Mouse (Mus musculus) hindbrain, embryonic 12.5 days (tissue): Measurements from ENCODE around the gene Nccrp1. TPM values are rescaled to one million over a fixed set of nuclear protein-coding genes. Genes with fewer than 3 reads are reported as not detected.

ENCODE experiments used
- ATAC-seq: fragments of 200-750 bp; cut with Nextera tagmentation; 2 replicates; pipeline ENCODE4 v1.8.0; 2017; ENCODE audit warnings: moderate TSS enrichment; ENCODE audit not compliant: low FRiP score
- H3K27ac ChIP-seq: fragments of 300-500 bp; sonication (generic); 2 replicates; pipeline ENCODE4 v1.5.1; 2016; ENCODE audit warnings: mild to moderate bottlenecking
- H3K27me3 ChIP-seq: fragments of 300-500 bp; sonication (generic); 2 replicates; pipeline ENCODE4 v1.6.1; 2016; ENCODE audit warnings: mild to moderate bottlenecking
- H3K36me3 ChIP-seq: fragments of 300-500 bp; sonication (generic); 2 replicates; pipeline ENCODE4 v1.6.1; 2016; ENCODE audit warnings: mild to moderate bottlenecking
- H3K4me1 ChIP-seq: fragments of 300-500 bp; sonication (generic); 2 replicates; pipeline ENCODE4 v1.6.1; 2016
- H3K4me2 ChIP-seq: fragments of 300-500 bp; sonication (generic); replicated peaks from 2 replicates; pipeline ENCODE4 v1.6.1; 2016; ENCODE audit warnings: mild to moderate bottlenecking
- H3K4me3 ChIP-seq: fragments of 300-500 bp; sonication (generic); 2 replicates; pipeline ENCODE4 v1.5.1; 2016; ENCODE audit warnings: mild to moderate bottlenecking
- H3K9ac ChIP-seq: fragments of 300-500 bp; sonication (generic); 2 replicates; pipeline ENCODE4 v1.6.1; 2016; ENCODE audit warnings: mild to moderate bottlenecking, moderate library complexity
- H3K9me3 ChIP-seq: fragments of 300-500 bp; sonication (generic); replicated peaks from 2 replicates; pipeline ENCODE4 v1.6.1; 2016; ENCODE audit warnings: mild to moderate bottlenecking
- WGBS: fragments of 180-500 bp; shearing (Covaris S2); methylation state at CpG from one replicate; pipeline ENCODE4 v1.1.7; 2016; 5-methylcytosine and 5-hydroxymethylcytosine counted together
- polyA plus RNA-seq: library from polyadenylated mRNA; unstranded; fragments of >200 nt; fragmentation: Nextera tagmentation; extraction: Ambion mirVana; gene quantifications from 2 replicates; pipeline ENCODE4 v1.2.1, GENCODE M21; 2016

Gene Nccrp1
- polyA plus RNA-seq, result not detected in 2 replicates

DNA sequence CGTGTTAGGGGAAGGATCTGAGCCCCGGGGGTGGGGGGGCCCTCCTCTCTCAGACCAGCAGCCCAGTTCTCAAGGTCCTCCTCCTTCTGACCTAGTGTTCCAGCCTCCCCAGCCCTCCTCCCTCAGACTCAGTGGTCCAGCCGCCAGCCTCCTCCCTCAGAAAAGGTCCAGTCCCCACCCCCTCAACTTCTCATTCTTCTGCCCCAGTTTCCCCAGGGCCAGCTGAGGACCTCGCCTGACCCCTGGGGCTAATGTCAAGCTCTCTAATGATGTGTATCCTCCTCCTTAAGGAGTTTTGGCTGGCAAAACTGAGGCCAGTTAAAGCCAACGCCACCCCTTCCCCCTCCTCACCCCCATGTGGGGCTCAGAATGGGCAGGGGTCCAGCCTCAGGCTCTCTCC is at the start of gene Nccrp1:
Nccrp1 (minus strand) TSS at position 101 of the 400 bp plus-strand sequence.
- no peak for ATAC-seq
- H3K9me3 ChIP-seq, result 0 out of 2 replicates have a peak, but pooled peaks cover 3% of the 10 kb centered on the region
- peaks cover 52% of the 10 kb centered on the region for H3K27me3 ChIP-seq
- no peaks in the 10 kb centered on the region for H3K36me3 ChIP-seq
- 3% methylated on average over 5 of the region's 5 CpGs for WGBS
- no peak within 1 kb of the TSS for H3K27ac ChIP-seq
- H3K4me3 ChIP-seq, result peak within 1 kb of the TSS; percentile 29
- peaks cover 23% of the 10 kb centered on the region for H3K4me1 ChIP-seq
- peak within 1 kb of the TSS; percentile 51 for H3K4me2 ChIP-seq
- peak within 1 kb of the TSS; percentile 39; the same call in 1 of the 2 replicates for H3K9ac ChIP-seq

DNA sequence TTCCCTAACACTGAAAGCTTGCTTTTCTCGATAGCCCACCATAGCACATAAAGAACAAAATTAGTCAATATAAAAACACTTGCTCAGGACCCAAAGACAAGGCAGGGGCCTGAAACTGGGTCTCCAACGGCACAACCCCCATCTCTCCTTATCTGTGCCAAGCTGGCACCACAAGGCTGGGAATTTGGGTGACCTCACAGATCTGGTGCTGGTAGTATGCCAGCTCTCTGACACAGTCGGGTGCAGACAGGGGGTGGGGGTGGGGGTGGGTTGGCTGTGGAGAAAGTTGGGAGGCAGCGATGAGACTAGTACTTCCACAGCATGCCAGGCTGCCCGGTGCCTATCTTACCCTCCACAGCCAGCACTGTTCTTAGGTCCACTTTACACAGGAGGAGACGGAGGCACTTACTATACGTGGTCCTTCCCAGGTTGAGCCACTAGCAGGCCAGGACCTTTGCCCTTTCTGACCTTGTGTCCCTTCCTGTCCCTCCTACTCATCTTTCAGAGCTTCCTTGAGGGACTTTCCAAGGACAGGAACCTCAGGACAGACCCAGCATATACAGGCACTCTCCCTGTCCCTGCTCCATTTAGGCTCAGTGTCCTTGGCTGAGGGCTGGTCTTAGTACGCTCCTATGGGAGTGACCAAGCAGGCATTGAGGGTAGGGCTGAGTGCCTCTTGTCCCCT is 48.8 kb upstream of the Nccrp1 start:
- H3K27me3 ChIP-seq, result no peaks in the 10 kb centered on the region
- no peaks in the 10 kb centered on the region for H3K9me3 ChIP-seq
- H3K9ac ChIP-seq, result peak overlapping the region; percentile 76
- no peak overlapping the region for H3K27ac ChIP-seq
- 0 out of 2 replicates have a peak, but pooled peaks cover 7% of the 10 kb centered on the region for H3K36me3 ChIP-seq
- 0 out of 2 replicates have a peak overlapping the region, but pooled peaks have one; percentile 65 for H3K4me3 ChIP-seq
- peak overlapping the region; percentile 79 for H3K4me2 ChIP-seq
- no peak for ATAC-seq
- WGBS, result 74% methylated on average over 8 of the region's 8 CpGs
- H3K4me1 ChIP-seq, result peaks cover 47% of the 10 kb centered on the region

DNA sequence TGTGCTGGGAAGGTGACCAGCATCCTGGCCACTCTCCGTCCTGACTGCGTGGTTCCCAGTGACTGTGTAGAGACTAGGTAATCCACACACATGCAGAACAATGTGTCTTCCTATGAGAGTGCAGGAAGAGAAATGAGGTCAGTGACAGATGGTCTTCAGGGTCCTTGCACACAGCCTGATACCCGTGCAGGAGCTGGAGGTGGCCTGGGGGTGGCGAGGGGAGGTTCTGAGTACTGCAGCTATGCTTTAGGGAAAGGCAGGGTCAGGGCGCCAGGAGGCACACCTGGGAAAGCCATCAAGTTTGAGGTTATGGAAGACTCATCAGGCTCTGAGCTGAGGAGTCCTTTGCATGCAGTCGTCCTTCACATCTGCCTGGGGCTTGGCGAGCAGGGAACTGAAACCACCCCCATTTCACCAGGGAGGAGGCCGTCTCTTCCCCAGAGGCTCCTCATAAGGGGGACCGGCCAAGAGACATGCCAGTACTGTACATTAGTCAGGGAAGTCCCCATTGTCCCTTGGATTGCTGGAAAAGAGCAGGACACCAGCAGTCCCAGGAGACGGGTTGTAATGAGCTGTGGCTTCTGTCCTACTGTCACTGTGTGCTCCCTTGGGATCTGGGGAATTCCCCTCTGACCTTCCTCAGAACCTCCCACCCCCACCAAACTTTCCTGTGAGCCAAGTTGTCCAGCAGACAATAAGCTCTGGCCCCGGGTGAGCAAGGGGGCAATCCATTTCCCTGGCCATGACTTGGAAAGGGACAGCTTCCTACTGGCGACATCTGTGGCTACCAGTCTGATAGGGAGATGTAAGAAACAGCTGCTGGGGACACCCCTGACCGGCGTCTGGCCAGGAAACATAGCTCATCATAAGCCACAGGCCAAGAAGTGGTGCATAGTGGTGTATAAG is 46.4 kb upstream of the Nccrp1 start:
- Histone ChIP-seq H3K9me3 (no peaks in the 10 kb centered on the region), H3K27ac (no peak overlapping the region; the same call in 1 of the 2 replicates), H3K4me3 (no peak overlapping the region), H3K36me3 (0 out of 2 replicates have a peak, but pooled peaks cover 7% of the 10 kb centered on the region), H3K4me2 (no peak overlapping the region), H3K4me1 (peaks cover 51% of the 10 kb centered on the region), H3K27me3 (no peaks in the 10 kb centered on the region), H3K9ac (0 out of 2 replicates have a peak overlapping the region, but pooled peaks have one; percentile 19)
- WGBS, result 46% methylated on average over 14 of the region's 14 CpGs
- ATAC-seq, result no peak

DNA sequence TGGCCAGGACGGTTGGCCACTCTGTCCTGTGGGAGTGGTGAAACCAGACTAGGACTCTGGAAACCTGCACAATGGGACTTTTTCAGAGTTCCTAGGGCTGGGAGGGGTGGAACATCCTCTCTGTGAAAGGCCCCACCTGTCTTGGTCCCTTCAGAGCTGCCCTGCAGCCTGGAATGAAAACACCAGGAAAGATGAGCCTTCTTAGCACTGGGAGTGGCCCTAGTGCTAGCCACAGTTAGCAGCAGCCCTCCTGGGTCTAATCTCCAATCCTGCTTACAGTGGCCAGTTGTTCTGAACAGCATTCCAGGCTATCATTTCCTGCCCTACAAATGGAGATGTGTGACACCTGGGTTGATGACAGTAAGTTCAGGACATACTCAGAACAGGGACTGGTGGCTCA is 44.8 kb upstream of the Nccrp1 start:
- H3K36me3 ChIP-seq, result 0 out of 2 replicates have a peak, but pooled peaks cover 7% of the 10 kb centered on the region
- no peak overlapping the region for H3K27ac ChIP-seq
- no peaks in the 10 kb centered on the region for H3K9me3 ChIP-seq
- peaks cover 60% of the 10 kb centered on the region for H3K4me1 ChIP-seq
- no peak for ATAC-seq
- H3K4me2 ChIP-seq, result no peak overlapping the region
- no peaks in the 10 kb centered on the region for H3K27me3 ChIP-seq
- WGBS, result 69% methylated on average over 1 of the region's 1 CpGs
- no peak overlapping the region for H3K9ac ChIP-seq
- H3K4me3 ChIP-seq, result no peak overlapping the region

DNA sequence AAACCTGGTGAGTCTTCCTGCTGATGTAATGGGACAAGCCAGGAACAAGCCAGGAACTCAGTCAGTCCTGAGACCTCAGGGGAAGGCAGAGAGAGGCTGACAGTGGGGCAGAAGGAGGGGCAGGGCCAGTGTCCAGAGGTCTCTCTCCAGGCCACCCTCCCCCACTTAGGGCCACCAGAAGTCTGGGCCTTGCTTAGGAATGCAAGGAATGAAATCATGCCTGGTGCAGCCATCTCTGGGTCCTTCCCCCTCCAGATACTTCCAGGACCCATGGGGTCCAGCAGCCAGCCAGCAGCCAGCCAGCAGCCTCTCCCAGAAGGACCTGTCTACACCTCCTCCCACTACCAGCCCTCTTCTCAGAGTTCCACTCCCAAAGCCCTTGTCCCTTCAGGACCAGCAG is 40.6 kb upstream of the Nccrp1 start:
- H3K27ac ChIP-seq, result no peak overlapping the region
- no peaks in the 10 kb centered on the region for H3K9me3 ChIP-seq
- H3K4me3 ChIP-seq, result no peak overlapping the region
- H3K4me1 ChIP-seq, result peaks cover 43% of the 10 kb centered on the region
- H3K4me2 ChIP-seq, result no peak overlapping the region
- ATAC-seq, result no peak
- H3K36me3 ChIP-seq, result no peaks in the 10 kb centered on the region
- H3K27me3 ChIP-seq, result no peaks in the 10 kb centered on the region
- H3K9ac ChIP-seq, result 0 out of 2 replicates have a peak overlapping the region, but pooled peaks have one; percentile 0

DNA sequence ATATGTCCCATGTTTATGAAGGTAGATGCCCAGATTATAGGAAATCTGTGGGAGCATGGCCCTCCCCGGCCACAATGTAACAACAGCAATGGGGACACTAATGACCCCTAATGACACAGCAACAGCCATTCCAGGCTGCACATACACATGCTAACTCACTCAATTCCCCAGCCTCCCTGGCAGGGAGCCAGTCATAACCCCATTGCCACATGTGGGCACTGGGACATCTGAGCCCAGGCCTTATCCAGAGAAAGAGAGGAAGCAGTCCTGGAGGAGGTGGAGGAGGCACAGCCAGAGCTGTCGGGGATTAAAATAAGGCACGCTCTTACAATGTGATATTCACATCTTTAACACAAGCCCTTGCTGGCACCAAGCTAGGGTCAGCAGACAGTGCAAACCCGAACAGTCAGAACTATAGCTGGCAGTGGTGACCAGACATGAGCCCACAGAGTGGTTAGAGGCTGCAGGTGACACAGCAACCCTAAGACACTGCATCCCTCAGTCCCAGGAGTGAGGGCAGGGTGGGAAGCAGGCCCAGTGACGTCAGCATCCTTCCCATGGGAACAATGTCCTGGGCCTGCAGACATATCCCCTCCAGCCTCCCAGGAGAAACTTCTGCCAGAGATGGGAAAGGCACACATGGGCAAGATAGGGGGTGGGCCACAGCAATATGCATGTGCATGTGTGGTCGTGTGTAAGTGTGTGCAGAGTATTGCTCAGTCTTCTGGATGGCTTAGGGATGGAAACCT is 39.8 kb upstream of the Nccrp1 start:
- 65% methylated on average over 6 of the region's 6 CpGs for WGBS
- no peaks in the 10 kb centered on the region for H3K9me3 ChIP-seq
- peaks cover 38% of the 10 kb centered on the region for H3K4me1 ChIP-seq
- no peaks in the 10 kb centered on the region for H3K36me3 ChIP-seq
- no peak overlapping the region; the same call in 1 of the 2 replicates for H3K27ac ChIP-seq
- no peaks in the 10 kb centered on the region for H3K27me3 ChIP-seq
- no peak overlapping the region for H3K4me2 ChIP-seq
- H3K9ac ChIP-seq, result peak overlapping the region; percentile 23; the same call in 1 of the 2 replicates
- H3K4me3 ChIP-seq, result no peak overlapping the region
- no peak for ATAC-seq

DNA sequence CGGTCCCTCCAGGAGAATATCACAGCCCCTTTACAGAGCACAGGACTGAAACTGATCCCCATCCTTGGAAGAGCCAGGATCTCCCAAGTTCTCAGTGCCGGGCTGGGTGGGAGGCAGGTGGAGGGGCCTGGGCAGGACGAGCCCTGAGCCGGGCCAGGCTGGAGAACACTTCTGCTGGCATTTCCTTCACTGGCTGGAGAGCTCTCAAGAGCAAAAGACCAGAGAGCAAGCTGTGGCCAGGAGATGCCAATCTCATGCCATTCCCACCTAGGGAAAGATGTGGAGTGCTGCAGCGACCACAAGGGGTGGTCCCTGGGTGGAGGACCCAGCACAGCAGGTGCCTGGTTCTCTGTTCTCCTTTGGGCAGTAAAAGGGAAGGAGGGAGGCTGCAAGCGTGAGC is 37.9 kb upstream of the Nccrp1 start:
- H3K4me2 ChIP-seq, result no peak overlapping the region
- peaks cover 38% of the 10 kb centered on the region for H3K4me1 ChIP-seq
- no peaks in the 10 kb centered on the region for H3K36me3 ChIP-seq
- no peaks in the 10 kb centered on the region for H3K9me3 ChIP-seq
- H3K27me3 ChIP-seq, result no peaks in the 10 kb centered on the region
- 80% methylated on average over 6 of the region's 6 CpGs for WGBS
- no peak overlapping the region for H3K27ac ChIP-seq
- H3K4me3 ChIP-seq, result no peak overlapping the region
- ATAC-seq, result no peak
- peak overlapping the region; percentile 29 for H3K9ac ChIP-seq

DNA sequence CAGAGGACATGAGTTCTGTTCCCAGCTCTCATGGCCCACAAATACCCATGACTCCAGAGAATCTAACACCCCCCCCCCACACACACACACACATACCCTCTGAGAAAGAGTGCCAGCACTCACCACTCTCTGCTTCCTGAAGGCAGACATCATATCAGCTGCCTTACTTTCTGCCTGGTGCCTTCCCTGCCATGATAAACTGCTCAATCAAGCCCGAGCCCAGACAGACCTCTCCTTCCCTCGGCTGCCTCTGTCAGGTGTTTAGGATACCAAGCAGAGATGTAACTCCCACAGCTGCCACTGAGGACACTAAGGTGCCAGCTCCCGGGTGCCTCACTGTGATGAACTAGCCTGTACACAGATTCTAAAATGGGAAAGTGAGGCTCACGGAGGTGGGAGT is 37.4 kb upstream of the Nccrp1 start:
- no peak for ATAC-seq
- H3K4me1 ChIP-seq, result peaks cover 42% of the 10 kb centered on the region
- no peaks in the 10 kb centered on the region for H3K36me3 ChIP-seq
- H3K27ac ChIP-seq, result no peak overlapping the region
- 88% methylated on average over 4 of the region's 4 CpGs for WGBS
- H3K9me3 ChIP-seq, result no peaks in the 10 kb centered on the region
- H3K4me2 ChIP-seq, result no peak overlapping the region
- H3K9ac ChIP-seq, result peak overlapping the region; percentile 2; the same call in 1 of the 2 replicates
- no peaks in the 10 kb centered on the region for H3K27me3 ChIP-seq
- no peak overlapping the region for H3K4me3 ChIP-seq

DNA sequence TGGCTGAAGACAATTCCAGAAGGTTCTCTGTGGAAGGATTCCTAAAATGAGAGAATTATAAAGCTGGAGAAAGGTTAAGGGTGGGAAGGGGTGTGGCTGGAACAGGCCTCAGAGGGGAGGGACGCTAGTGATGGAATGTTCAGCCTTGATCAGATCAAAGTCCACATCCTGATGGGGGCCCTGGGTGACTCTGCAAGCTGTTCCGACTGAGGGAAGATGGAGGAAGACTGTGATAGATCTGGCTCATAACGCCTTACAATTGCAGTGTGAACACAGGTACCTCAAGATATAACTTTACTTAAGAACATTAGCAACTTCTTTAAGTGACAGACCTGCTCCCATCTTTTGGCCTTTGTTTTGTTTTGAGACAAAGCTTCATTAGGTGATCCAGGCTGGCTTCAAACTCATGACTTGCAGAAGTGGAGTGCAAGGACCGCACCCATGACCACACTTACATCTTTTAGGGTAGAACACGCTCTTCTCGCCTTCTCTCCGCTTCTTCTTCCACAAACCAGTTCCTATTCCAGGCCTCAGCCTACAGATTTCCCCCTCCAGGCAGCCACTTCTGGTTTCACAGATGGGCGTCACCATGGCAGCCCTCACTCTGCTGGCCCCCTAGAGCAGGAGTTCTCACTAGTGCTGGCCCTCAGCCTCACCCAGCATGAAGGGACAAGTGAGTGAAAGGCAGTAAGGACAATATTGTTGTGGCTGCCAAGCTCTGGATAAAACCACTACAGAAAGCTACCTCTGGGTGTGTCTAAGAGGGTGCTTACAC is 36.7 kb upstream of the Nccrp1 start:
- Histone ChIP-seq H3K4me3 (no peak overlapping the region), H3K4me2 (no peak overlapping the region), H3K9ac (peak overlapping the region; percentile 2; the same call in 1 of the 2 replicates), H3K27me3 (no peaks in the 10 kb centered on the region), H3K9me3 (no peaks in the 10 kb centered on the region), H3K4me1 (peaks cover 43% of the 10 kb centered on the region), H3K36me3 (no peaks in the 10 kb centered on the region), H3K27ac (no peak overlapping the region)
- 84% methylated on average over 8 of the region's 8 CpGs for WGBS
- ATAC-seq, result no peak

DNA sequence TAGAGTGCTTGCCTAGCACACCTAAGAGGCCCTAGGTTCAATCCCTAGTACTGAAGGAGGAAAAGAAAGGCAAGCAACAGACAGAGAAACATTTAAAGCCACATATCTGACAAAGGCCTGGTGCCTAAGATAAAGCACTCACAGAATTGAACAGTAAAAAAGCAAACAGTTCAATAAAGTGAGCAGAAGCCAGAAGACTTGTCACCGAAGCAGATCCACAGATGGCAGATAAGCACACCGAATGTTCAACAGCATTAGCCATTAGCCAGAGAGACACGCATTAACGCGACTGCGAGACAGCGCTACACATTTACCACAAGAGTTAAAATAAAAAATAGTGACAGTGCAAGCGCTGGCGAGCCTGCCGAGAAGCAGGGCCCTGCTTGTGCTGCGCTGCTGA is 35.8 kb upstream of the Nccrp1 start:
- peaks cover 45% of the 10 kb centered on the region for H3K4me1 ChIP-seq
- H3K27me3 ChIP-seq, result no peaks in the 10 kb centered on the region
- H3K4me3 ChIP-seq, result no peak overlapping the region
- no peak for ATAC-seq
- H3K27ac ChIP-seq, result no peak overlapping the region
- H3K36me3 ChIP-seq, result no peaks in the 10 kb centered on the region
- H3K9ac ChIP-seq, result no peak overlapping the region
- H3K9me3 ChIP-seq, result no peaks in the 10 kb centered on the region
- WGBS, result 88% methylated on average over 11 of the region's 11 CpGs
- H3K4me2 ChIP-seq, result no peak overlapping the region

DNA sequence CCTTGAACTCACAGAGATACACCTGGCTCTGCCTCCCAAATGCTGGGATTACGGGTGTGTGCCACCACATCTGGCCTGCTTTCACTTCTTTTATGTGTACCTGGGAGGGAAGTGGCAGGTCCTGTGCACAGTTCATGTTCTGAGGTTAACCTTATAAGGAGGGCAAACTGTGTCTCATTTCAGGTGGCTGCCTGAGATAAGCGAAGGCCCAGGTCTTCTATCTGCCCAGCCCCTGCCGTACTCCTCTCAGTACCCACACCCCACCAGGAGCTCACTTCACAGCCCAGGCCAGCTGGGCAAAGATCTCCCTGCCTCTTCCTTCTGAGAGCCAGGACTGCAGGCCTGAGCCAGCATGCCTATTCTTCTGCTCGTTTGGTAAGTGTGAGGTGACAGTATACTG is 34.7 kb upstream of the Nccrp1 start:
- Histone ChIP-seq H3K27me3 (no peaks in the 10 kb centered on the region), H3K36me3 (no peaks in the 10 kb centered on the region), H3K9ac (no peak overlapping the region), H3K9me3 (no peaks in the 10 kb centered on the region), H3K4me1 (peaks cover 38% of the 10 kb centered on the region), H3K4me2 (no peak overlapping the region), H3K27ac (no peak overlapping the region), H3K4me3 (no peak overlapping the region)
- no peak for ATAC-seq
- WGBS, result 89% methylated on average over 4 of the region's 4 CpGs
